In the genomic region with DNA sequence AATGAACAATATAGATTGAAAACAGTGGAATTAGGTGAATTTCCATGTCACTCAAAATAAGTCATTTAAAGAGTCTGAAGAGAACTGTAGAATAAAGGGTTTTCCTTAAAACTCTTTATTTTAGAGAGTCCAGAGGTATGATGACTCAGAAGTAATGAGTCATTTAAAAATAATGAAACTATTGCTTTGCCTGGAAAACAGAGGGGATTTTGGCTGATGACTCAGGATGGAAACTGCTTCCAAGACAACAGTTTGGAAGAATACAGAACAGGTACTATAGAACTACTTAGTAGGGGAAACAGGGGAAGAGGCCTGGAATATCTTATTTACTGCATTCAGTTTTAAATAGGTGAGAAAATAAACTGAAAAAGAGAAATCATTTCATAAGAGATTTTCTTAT, we compare ENCODE assay signal across 19 mouse cellular contexts.
"Had no signal": no experiment of that assay in that cellular context is flagged by ENCODE, and none has a peak within 500 bp of the region (broad histone marks: within the 10 kb centered on the region; RNA-seq: fewer than 3 reads in every experiment).

No protein-coding gene starts in this region.

- H3K4me3 ChIP-seq: kidney, embryonic 15.5 days; left cerebral cortex, adult 2 months; liver, embryonic 13.5 days; midbrain, embryonic 10.5 days; midbrain, embryonic 13.5 days; neural tube, embryonic 13.5 days; stomach, embryonic 15.5 days had no signal

- H3K27ac ChIP-seq: kidney, embryonic 15.5 days; left cerebral cortex, adult 2 months; liver, embryonic 13.5 days; macrophage; midbrain, embryonic 10.5 days; midbrain, embryonic 13.5 days; neural tube, embryonic 13.5 days; stomach, embryonic 15.5 days had no signal

- H3K36me3 ChIP-seq: kidney, embryonic 15.5 days; liver, embryonic 13.5 days; midbrain, embryonic 10.5 days; neural tube, embryonic 13.5 days; stomach, embryonic 15.5 days had no signal

- H3K4me2 ChIP-seq: kidney, embryonic 15.5 days; liver, embryonic 13.5 days; lung, embryonic 14.5 days; midbrain, embryonic 13.5 days; neural tube, embryonic 13.5 days; stomach, embryonic 15.5 days had no signal

- ATAC-seq: lung, postnatal 0 days; midbrain, embryonic 13.5 days had no signal

- H3K4me1 ChIP-seq: liver, embryonic 13.5 days; midbrain, embryonic 10.5 days; midbrain, embryonic 13.5 days; neural tube, embryonic 13.5 days; stomach, embryonic 15.5 days had no signal

- H3K9ac ChIP-seq: kidney, embryonic 15.5 days; liver, embryonic 13.5 days; lung, embryonic 14.5 days; midbrain, embryonic 13.5 days; neural tube, embryonic 13.5 days; stomach, embryonic 15.5 days had no signal

- DNase-seq: kidney, postnatal 10 days; kidney, postnatal 36 days; layer of hippocampus, postnatal 36 days; liver, embryonic 13.5 days; lung, embryonic 14.5 days; retina, postnatal 1 day; right cerebral cortex, postnatal 25 days; spleen, adult 18-20 months; thymus, adult 18-20 months; thymus, postnatal 36 days had no signal

- H3K9me3 ChIP-seq: kidney, embryonic 15.5 days; liver, embryonic 13.5 days; megakaryocyte, embryonic 14.5 days; midbrain, embryonic 10.5 days; midbrain, embryonic 13.5 days; neural tube, embryonic 13.5 days; stomach, embryonic 15.5 days had no signal

- H3K27me3 ChIP-seq: kidney, embryonic 15.5 days; liver, embryonic 13.5 days; megakaryocyte, embryonic 14.5 days; midbrain, embryonic 13.5 days; neural tube, embryonic 13.5 days; stomach, embryonic 15.5 days had no signal
